Mouse (Mus musculus) heart, adult 18-20 months (tissue): Measurements from ENCODE around the gene Myh10. TPM values are rescaled to one million over a fixed set of nuclear protein-coding genes. Genes with fewer than 3 reads are reported as not detected.

Experiments used
- DNase-seq, 2 experiments: peaks; one replicate each; pipeline ENCODE4 v3.0.0; 2021 to 2022; ENCODE audit warnings: mixed read lengths in 1 of 2
- total RNA-seq, 2 experiments: library from RNA; stranded (reverse); gene quantifications; 2 replicates each; pipeline ENCODE4 v1.2.3; 2021

Gene Myh10
- total RNA-seq, 2 experiments from 2014 or later = 19.3 to 20.3 TPM

DNA sequence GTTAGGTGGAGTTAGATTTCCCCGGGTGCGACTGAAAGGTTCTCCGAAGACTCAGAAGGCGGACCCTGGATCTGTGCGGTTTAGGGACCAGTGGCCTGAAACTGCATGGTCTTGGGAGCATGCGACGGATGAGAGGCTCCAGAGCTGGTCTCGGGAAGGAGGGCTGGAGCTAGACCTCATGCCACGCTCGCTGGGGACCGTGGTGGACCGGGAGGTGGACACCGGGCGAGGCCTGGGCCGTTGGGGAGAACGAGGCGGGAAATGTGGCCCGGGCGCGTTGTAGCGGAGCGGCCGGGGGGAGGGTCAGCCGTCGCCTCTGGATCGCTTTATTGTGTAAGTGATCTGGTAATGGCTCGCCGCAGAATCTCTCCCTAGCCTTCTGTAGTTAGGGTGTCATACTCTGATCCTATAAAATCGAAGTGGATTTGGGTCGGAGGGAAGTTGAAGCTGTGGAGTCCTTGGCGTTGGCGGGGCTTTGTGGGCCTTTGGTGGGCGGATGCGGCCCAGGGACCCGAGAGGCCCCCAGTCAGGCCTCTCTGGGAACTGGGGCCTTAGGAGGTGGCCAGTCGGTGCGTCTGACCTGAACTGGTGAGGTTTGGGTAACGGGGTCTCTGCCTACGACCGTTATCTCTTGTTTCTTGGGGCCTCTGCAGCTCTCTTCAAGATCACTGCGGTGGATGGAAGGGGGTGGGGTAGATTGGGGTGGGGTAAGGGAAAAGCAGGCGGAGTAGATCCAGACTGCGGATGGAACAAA, 1.5 kb downstream of the Myh10 start:
- peak; percentile 14 to 65 for DNase-seq

DNA sequence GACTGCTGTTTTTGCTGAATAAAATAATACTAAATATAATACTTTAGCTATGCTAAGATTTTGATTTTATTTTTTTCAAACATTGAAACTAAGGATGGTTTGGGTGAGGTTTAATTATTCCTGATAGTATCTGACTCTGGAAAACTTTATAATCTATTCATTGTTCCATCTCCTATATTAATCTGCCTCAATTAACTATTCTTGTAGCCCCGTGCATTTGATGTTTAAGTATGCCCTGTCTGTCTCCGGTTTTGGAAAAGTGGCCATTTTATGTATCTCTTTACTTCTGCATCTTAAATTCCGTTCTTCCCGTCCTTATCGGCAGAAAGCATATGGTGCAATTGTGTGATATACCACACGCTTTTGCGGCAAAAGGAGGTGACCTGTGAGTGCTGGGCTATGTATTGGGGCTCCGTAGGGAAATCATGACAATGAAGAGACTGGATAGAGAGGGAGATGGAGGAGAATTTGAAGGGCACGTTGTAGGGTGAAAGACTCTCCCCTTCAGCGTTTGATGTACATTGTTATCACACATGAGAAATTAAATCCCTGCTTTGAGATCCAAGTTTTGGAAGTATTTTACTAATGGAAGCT, 2.2 kb downstream of the Myh10 start:
- DNase-seq = no peak

DNA sequence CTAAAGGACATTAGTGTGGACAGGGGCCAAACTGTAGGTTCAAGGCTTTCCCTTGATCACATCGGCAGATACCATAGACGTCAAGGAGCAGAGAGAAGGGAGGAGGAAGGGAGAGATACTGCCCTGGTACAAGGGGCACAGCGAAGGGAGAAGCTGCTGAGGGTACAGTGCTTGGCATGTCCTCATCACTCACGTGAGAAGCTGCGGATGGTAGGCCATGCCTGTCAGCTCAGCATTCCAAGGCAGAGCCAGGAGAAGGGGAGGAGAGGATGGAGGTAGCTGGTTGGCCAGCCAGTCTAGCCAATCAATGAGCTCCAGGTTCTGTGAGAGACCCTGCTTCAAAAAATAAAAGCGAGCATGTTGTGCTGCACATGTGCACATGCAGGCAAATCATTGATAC, 11.0 kb downstream of the Myh10 start:
- no peak for DNase-seq

- DNase-seq = no peak
These were observed 12.0 kb downstream of the Myh10 start for GRCm38 (mm10) chr11:68703360-68703759.

- no peak for DNase-seq
These were observed 12.9 kb downstream of the Myh10 start for GRCm38 (mm10) chr11:68704258-68704657.

DNA sequence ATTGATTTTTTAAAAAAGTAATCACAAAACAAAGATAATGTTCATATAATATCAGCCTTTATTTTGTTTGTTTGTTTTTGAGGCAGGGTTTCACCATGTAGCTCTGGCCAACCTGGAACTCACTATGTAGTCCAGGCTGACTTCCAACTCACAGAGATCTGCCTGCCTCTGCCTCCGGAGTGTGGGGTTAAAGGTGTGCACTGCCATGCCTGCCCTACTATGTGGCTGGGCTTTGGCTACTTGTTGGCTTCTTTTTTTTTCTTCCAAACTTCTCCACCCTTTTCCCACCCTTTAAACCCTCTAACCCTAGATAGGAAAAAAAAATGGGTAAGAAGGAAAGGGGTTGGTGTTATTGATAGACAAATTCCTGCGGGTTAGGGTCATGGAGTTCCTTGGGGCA, 13.5 kb downstream of the Myh10 start:
- DNase-seq = no peak

GRCm38 (mm10) chr11:68706524-68707429, 15.4 kb downstream of the Myh10 start:
- DNase-seq = peak; percentile 29 to 40

- no peak for DNase-seq
These were observed 16.7 kb downstream of the Myh10 start for GRCm38 (mm10) chr11:68707881-68708582.

GRCm38 (mm10) chr11:68716167-68716566, 24.8 kb downstream of the Myh10 start:
- no peak for DNase-seq

GRCm38 (mm10) chr11:68717171-68717840, 25.9 kb downstream of the Myh10 start:
- peak in 1 of 2 experiments; percentile 15 for DNase-seq

DNA sequence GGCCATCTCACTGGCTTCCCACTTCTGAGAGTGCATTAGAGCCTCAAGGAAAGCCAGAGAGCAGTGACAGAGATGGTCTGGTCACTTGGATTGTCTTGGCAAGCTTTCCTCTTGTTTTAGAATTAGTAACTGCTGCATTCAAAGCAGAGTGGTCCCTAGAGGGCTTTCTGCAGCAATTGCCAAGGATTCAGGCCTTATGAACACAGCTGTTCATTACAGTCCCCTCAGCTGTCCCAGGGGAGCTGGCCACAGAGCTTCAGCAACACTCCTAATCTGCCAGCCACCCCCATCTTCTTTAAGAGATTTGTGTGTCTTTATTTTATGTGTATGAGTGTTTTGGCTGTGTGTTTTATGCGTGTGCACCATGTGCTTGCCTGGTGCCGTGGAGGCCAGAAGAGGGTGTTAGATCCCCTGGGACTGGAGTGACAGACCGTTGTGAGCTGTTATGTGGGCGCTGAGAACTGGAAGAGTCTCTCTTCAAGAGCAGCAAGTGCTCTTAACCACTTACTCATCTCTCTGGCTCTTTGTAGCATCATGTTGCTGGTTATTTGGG, 27.8 kb downstream of the Myh10 start:
- peak; percentile 73 to 87 for DNase-seq

DNA sequence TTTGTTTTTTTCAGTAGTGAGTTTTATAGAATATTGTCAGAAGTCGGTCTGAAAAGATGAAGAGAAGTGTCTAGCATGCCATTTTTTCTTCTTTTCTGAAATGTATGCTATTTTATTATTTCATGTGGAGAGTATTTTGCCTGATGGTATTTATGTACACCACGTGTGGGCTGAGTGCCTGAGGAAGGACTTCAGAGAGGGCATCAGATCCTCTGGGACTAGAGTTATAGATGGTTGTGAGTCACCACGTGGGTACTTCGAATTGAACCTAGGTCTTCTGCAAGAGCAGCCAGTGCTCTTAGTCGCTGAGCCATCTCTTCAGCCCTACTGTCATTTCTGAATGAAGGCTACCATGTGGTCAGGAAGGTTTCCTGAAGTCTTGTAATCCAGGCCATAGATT, 28.4 kb downstream of the Myh10 start:
- no peak for DNase-seq

DNA sequence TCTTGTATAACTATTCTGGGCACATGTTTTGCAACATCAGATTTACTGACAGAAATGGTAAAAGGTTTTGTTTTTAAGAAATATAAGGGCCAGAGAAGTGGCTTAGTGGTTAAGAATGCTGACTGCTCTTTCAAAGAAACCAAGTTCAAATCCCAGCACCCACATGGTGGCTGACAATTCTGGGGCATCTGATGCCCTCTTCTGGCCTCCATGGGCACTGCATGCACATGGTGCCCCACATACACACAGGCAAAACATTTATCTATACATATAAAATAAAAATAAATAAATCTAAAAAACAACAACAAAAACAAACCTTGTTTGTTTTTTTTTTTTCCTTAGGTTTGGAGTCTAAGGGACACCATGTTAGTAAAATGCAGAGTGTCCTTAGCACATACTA, 32.8 kb downstream of the Myh10 start:
- peak in 1 of 2 experiments; percentile 23 for DNase-seq

DNA sequence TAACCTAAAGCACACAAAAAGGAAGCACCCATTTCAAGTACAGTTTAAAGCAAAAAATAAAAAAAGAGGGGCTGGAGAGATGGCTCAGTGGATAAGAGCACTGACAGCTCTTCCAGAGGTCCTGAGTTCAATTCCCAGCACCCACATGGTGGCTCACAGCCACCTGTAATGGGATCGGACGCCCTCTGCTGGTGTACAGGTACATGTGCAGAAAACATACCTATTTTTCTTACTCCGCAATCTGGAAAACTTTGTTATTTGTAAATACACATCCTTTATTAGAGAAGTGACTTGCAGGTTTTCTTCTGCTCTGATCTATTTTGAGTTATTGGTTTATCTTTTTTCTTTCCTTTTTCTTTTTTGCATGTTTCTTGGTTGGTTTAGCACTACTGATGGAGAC, 37.3 kb downstream of the Myh10 start:
- DNase-seq = no peak

DNA sequence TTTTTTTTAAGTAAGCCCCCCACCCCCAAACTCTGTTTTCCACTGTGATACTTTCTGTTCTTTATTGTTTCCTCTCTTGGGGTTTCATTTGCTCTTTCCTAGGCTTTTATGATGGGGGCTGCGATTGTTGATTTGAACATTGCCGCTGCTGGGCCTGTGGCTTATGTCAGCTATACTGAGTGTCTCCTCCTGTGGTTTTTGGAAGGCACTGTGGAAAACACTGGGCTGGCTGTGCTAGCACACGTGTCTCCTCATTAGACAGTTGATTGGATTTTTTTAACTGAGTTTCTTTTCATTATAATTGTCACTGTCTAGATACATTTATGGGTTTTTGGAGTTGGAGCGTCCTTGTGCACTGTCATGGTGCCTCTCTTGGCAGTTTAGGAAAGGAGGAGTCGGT, 39.4 kb downstream of the Myh10 start:
- DNase-seq = peak in 1 of 2 experiments; percentile 23

- no peak for DNase-seq
These were observed 40.7 kb downstream of the Myh10 start for GRCm38 (mm10) chr11:68732066-68732465.

DNA sequence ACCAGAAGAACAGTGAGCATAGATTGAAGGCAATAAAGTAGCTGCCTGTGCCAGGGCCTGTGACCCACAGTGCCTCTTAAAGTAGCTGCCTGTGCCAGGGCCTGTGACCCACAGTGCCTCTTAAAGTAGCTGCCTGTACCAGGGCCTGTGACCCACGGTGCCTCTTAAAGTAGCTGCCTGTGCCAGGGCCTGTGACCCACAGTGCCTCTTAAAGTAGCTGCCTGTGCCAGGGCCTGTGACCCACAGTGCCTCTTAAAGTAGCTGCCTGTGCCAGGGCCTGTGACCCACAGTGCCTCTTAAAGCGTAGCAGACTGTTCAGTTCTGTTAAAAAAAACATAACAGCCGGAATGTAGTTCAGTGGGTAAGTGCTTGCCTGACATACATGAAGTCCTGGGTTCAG, 42.0 kb downstream of the Myh10 start:
- peak in 1 of 2 experiments; percentile 36 for DNase-seq

DNA sequence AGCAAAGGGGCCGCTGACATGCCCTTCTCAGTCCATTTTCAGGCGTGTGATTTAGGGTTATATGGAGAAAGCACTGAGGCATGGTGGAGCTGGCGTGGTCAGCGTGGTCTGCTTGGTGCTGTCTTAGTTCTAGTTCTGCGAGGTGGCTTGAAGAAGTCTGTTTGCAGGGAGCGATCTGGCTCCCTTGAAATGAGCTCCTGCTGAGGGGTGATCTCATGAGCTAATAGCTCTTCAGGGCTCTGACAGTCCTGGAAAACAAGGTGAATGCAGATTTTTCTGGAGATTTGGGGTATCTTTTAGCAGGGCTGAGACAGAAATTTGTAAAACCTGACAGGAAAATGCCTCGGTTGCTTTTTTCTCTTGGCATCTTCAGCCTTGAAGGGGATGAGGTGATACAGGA, 48.1 kb downstream of the Myh10 start:
- DNase-seq = no peak

DNA sequence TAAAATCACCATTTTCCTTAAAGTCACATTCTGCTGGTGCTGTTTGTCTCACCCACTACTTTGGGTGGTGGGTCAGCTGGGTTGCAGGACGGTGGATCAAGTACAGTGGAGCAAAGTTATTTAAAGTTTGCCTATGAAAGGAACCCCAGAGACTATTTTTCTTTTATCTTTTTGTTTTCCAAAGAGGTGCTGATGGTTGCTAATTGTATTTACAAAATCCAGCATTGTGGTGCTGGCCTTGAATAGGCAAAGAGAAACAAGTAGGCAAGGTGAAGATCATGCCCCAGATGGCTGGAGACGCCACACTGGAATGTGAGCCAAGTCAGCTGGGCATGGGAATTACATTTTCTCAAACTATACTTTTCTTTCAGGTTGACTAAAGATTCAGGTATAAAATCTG, 51.3 kb downstream of the Myh10 start:
- DNase-seq = no peak

DNA sequence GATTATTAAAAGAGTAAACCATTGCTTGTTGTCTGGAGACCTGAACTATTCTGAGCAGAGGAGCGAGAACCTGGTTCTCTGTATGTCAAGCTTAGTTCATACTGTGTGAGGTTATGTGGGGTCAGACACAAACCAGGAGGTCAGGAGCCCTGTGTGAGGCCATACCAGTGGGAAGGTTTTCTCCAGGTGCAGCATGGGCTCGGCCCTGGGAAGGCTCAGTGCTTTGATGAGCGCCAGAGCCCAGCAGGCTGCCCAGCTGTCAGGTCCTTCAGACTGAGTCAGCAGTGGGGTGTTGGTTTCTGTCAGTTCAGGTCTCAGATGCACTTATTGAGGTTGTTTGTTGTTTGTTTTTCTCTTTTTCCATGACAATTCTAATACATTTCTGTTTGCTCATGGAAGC, 52.8 kb downstream of the Myh10 start:
- no peak for DNase-seq
